Mouse (Mus musculus): ENCODE results near the gene Nop53.
"Not testable (repeated sequence)": the region's sequence is repeated elsewhere in the genome, so short reads cannot be mapped to it uniquely, and the experiment has no call there.

The Nop53 gene

GRCm38 (mm10) chr7:15920645-15921190, 25.2 kb downstream of the Nop53 start:
- DNase-seq (ENCODE audit: low spot score) = no peak

- DNase-seq (ENCODE audit: low spot score) = no peak
Measured at GRCm38 (mm10) chr7:15919947-15920346, 25.9 kb downstream of the Nop53 start.

GRCm38 (mm10) chr7:15918371-15918770, 27.5 kb downstream of the Nop53 start:
- DNase-seq (ENCODE audit: low spot score) = no peak

DNA sequence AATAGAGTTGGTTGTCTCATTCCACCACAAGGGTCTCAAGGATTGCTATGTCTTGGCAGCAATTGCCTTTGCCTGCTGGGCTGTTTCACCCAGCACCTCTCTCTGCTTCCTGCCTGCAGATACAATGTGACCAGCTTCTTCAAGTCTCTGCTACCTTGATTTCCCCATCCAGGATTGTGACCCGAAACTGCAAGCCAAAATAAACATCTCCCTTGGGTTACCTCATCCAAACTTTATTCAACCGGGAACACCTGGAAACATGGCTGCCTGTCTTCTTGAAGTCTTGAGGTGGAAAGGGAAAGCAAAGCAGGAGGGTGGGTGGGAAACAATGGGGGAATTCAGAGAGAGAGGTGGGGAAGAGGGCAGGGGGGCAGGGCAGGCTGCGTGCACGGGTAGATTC, 28.9 kb downstream of the Nop53 start:
- no peak for DNase-seq (ENCODE audit: low spot score)

DNA sequence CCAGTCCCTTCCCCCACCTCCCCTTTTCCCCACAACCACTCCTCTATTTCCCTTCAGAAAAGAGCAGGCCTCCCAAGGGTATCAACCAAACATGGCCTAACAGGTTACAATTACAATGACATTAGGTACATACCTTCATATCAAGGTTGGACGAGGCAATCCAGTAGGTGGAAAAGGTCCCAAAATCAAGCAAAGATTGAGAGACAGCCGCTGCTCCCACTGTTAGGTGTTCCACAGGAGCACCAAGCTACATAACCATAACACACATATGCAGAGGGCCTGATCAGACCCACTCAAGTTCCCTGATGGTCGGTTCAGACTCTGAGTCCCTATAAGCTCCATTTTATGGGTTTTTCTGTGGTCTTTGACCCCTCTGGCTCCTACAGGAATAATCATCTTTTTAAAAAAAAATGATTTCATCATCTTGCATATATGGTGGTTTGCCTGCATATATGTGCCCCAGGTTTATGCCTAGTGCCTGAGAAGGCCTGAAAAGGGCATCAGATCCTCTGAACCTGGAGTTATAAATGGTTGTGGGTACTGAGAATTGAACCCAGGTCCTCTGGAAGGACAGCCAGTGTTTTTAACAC, 29.6 kb downstream of the Nop53 start:
- no peak for DNase-seq (ENCODE audit: low spot score)

DNA sequence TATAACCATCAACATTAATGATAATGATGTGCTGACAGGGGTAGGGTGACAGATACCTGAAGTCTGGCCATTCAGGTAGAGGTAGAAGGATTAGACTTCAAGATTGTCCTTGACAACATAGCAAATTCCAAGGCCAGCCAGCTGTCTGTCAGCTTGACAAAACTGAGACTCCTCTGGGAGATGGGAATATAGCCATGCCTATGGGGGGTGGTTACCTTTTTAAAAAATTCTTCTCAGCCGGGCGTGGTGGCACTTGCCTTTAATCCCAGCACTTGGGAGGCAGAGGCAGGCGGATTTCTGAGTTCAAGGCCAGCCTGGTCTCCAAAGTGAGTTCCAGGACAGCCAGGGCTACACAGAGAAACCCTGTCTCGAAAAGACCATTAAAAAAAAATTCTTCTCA, 30.2 kb downstream of the Nop53 start:
- not testable (repeated sequence) for DNase-seq (ENCODE audit: low spot score)

DNA sequence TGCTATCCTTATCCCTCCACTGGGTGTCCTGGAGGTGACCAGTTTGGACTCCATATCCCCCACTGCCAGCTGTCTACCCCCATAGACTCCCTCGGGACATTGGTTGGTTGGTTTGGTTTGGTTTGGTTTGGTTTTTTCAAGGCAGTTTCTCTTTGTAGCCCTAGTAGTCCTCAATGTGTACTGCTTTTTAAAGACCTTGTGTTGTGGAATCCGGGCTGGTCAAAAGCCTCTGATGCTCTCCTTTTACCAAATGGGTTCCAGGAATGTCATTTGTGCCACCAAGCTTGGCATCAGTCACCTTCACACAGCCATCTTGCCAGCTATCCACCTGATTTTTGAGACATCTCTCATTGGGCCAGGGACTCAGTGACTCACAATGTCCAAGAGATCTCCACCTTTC, 31.1 kb downstream of the Nop53 start:
- no peak for DNase-seq (ENCODE audit: low spot score)

DNA sequence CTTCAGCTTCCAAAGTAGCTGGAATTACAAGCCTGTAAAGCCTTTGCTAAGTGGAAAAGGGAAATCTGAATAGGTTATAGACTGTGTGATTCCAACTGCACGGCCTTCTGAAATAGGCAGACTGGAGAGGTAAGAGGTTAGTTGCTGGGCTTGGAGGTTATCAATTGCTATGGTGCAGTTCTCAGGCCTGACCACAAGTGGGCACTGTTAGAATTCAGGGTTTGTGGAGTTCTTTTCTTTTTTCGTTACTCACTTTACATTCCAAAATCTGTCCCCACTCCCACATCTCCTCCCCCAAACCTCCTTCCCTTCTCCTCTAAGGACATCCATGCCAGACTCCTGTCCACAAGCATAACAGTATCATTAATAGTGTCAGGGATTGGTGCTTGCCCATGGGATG, 31.6 kb downstream of the Nop53 start:
- DNase-seq (ENCODE audit: low spot score) = no peak

GRCm38 (mm10) chr7:15912183-15912582, 33.7 kb downstream of the Nop53 start:
- DNase-seq (ENCODE audit: low spot score) = peak; percentile 29

DNA sequence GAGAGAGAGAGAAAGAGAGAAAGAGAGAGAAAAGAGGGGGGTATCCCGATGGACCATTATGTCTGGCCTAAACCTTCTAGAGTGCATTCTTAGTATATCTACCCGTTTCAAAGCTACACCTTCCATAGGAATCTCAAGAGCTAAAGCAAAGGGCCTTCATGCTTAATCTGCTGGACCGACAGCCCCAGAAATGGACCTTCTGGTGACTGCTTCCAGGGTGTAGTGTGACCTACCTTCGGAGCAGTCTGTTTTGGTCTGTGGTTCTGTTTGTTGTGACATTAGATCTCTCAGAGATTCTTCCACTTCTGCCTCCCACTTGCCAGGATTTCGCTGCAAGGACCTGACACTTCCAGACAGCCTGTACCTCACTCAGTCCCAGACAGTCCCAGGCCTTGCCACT, 35.4 kb downstream of the Nop53 start:
- DNase-seq (ENCODE audit: low spot score) = no peak

- DNase-seq (ENCODE audit: low spot score) = no peak
Measured at GRCm38 (mm10) chr7:15907971-15908590, 37.8 kb downstream of the Nop53 start.

DNA sequence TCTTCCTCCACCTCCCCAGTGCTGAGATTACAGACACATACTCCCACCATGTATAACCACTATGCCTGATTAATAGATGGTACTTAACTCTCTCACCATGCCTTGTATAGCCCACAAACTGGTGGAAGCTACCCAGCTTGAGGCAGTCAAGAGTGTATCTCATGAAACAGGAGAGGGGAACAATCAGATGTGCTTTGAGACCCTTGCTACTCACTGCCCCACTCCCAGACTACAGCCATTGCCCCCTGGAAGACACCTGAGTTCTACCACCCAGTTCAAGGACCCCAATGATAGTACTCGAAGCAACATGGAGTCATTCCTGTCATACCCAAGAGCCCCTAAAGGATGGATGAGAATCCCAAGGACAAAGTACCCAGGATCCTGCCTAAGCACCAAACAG, 39.3 kb downstream of the Nop53 start:
- no peak for DNase-seq (ENCODE audit: low spot score)

DNA sequence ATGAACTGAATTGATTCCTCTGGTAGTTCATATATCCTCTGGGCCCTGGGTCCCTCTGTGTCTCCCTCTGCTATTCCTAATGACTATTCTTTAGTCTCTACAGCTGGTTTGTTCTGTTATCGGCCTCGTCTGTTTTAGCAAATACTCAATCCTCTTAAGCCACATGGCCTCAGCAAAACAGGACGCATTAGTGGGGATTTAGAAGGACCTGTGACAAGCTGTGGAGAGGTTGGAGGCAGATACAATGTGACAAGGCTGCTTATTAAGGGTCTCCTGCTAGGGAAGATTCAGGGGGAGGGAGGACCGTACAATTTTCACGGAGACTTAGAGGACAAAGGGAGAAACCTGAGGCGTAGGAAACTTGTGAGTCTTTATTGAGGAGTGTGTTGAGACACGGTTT, 40.0 kb downstream of the Nop53 start:
- DNase-seq (ENCODE audit: low spot score) = no peak

- DNase-seq (ENCODE audit: low spot score) = no peak
Measured at GRCm38 (mm10) chr7:15901366-15902048, 44.4 kb downstream of the Nop53 start.

GRCm38 (mm10) chr7:15894251-15894650, 51.6 kb downstream of the Nop53 start:
- no peak for DNase-seq (ENCODE audit: low spot score)

All from testis, postnatal 14 days (tissue).